8 mouse cellular contexts compared by ENCODE assay signal in the genomic region with DNA sequence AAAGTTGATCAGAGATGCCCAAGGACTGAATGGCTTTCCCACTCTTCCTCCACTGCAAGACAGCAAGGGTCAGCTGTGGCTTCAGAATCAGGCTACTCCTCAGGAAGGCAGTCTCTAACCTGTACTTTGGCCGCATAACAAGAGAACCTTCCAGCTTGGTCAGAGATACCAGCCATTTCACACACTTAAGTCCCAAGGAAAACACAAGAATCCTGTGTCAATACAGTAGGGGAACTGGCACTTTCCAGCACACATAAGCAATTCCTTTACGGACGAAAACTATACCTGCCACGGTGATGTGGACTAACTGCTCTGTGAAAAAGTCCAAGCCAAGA. TPM values are rescaled to one million over a fixed set of nuclear protein-coding genes. Genes with fewer than 3 reads are reported as not detected.
DNase-seq lines count a peak whose midpoint lies in the region; ATAC-seq lines count a peak whose summit lies in the region.
"Had no signal": no experiment of that assay in that cellular context is flagged by ENCODE, and none has a peak within 500 bp of the region (broad histone marks: within the 10 kb centered on the region; RNA-seq: fewer than 3 reads in every experiment).

No protein-coding gene starts in this region.

- peak overlapping the region; percentile 96 for H3K4me3 ChIP-seq in lung, embryonic 15.5 days
- H3K4me3 ChIP-seq in forebrain, embryonic 10.5 days: peak overlapping the region; percentile 78
- peak overlapping the region; percentile 94 for H3K4me3 ChIP-seq in limb, embryonic 12.5 days (replicated peaks)
- H3K4me3 ChIP-seq in stomach, embryonic 14.5 days (ENCODE audit: low read depth, low read length): peak overlapping the region; percentile 99

- no peak for ATAC-seq in lung, embryonic 15.5 days (ENCODE audit: borderline replicate concordance, extremely low read depth, low FRiP score, low TSS enrichment)
- no peak for ATAC-seq in limb, embryonic 12.5 days (ENCODE audit: insufficient number of reproducible peaks, insufficient read depth, low FRiP score, low TSS enrichment, low read depth)
- no peak for ATAC-seq in stomach, embryonic 14.5 days (ENCODE audit: insufficient number of reproducible peaks, insufficient read depth, low FRiP score, low read depth)
- no peak for ATAC-seq in cerebellum, adult (ENCODE audit: insufficient number of reproducible peaks, low FRiP score, low TSS enrichment)

- DNase-seq in lung, postnatal 25 days (ENCODE audit: low spot score): no peak
- DNase-seq in forebrain, embryonic 10.5 days (ENCODE audit: extremely low spot score, low spot score): no peak
- DNase-seq in thymus, postnatal 25 days: no peak
- DNase-seq: adrenal gland, postnatal 36 days had no signal

- no peak overlapping the region for H3K27ac ChIP-seq in lung, embryonic 15.5 days
- H3K27ac ChIP-seq in forebrain, embryonic 10.5 days: no peak overlapping the region
- no peak overlapping the region for H3K27ac ChIP-seq in limb, embryonic 12.5 days
- H3K27ac ChIP-seq in stomach, embryonic 14.5 days (ENCODE audit: low read length): no peak overlapping the region

- 56% methylated on average over 4 of the region's 4 CpGs for WGBS in lung, embryonic 15.5 days
- 85% methylated on average over 4 of the region's 4 CpGs for WGBS in forebrain, embryonic 10.5 days
- WGBS in limb, embryonic 12.5 days: 81% methylated on average over 4 of the region's 4 CpGs
- 61% methylated on average over 4 of the region's 4 CpGs for WGBS in stomach, embryonic 14.5 days

- no peak overlapping the region for H3K9ac ChIP-seq in lung, embryonic 15.5 days
- H3K9ac ChIP-seq in limb, embryonic 12.5 days (replicated peaks): peak overlapping the region; percentile 92; the same call in 1 of the 2 replicates
- H3K9ac ChIP-seq in stomach, embryonic 14.5 days (replicated peaks; ENCODE audit: low read depth, low read length): peak overlapping the region; percentile 87; the same call in 1 of the 2 replicates

- H3K27me3 ChIP-seq in lung, embryonic 15.5 days: no peaks in the 10 kb centered on the region
- no peaks in the 10 kb centered on the region for H3K27me3 ChIP-seq in forebrain, embryonic 10.5 days (ENCODE audit: poor library complexity, severe bottlenecking)
- peaks cover 6% of the 10 kb centered on the region for H3K27me3 ChIP-seq in limb, embryonic 12.5 days
- H3K27me3 ChIP-seq in stomach, embryonic 14.5 days (ENCODE audit: control insufficient read depth, insufficient read depth, low read length): no peaks in the 10 kb centered on the region

- peak overlapping the region; percentile 83 for H3K4me2 ChIP-seq in lung, embryonic 15.5 days
- peak overlapping the region; percentile 92 for H3K4me2 ChIP-seq in limb, embryonic 12.5 days
- peak overlapping the region; percentile 88 for H3K4me2 ChIP-seq in stomach, embryonic 14.5 days (replicated peaks; ENCODE audit: low read depth, low read length)

- H3K4me1 ChIP-seq in lung, embryonic 15.5 days: peaks cover 20% of the 10 kb centered on the region
- peaks cover 28% of the 10 kb centered on the region for H3K4me1 ChIP-seq in forebrain, embryonic 10.5 days
- H3K4me1 ChIP-seq in limb, embryonic 12.5 days (replicated peaks): peaks cover 10% of the 10 kb centered on the region
- H3K4me1 ChIP-seq in stomach, embryonic 14.5 days (ENCODE audit: control insufficient read depth, insufficient read depth, low read length): peaks cover 13% of the 10 kb centered on the region

- H3K9me3 ChIP-seq in lung, embryonic 15.5 days: no peaks in the 10 kb centered on the region
- H3K9me3 ChIP-seq in forebrain, embryonic 10.5 days: no peaks in the 10 kb centered on the region
- no peaks in the 10 kb centered on the region for H3K9me3 ChIP-seq in limb, embryonic 12.5 days
- H3K9me3 ChIP-seq in stomach, embryonic 14.5 days (ENCODE audit: control insufficient read depth, low read depth, low read length): no peaks in the 10 kb centered on the region

- no peaks in the 10 kb centered on the region; the same call in 1 of the 2 replicates for H3K36me3 ChIP-seq in lung, embryonic 15.5 days
- H3K36me3 ChIP-seq in forebrain, embryonic 10.5 days (replicated peaks): peaks cover 24% of the 10 kb centered on the region
- H3K36me3 ChIP-seq in limb, embryonic 12.5 days: peaks cover 16% of the 10 kb centered on the region
- no peaks in the 10 kb centered on the region; the same call in 1 of the 2 replicates for H3K36me3 ChIP-seq in stomach, embryonic 14.5 days (ENCODE audit: control insufficient read depth, insufficient read depth, low read length)

RNA-seq across cellular contexts. Expression of a gene that starts 1.3 kb away (rescaled TPM):
- 24.4 and 26.0 TPM in 2 replicates for polyA plus RNA-seq in lung, embryonic 15.5 days (2015; fragmentation: Nextera tagmentation; extraction: Ambion mirVana)
- 13.2 and 14.9 TPM in 2 replicates for polyA plus RNA-seq in forebrain, embryonic 10.5 days (2016; fragmentation: Nextera tagmentation; extraction: Ambion mirVana)
- 14.3 and 24.3 TPM in 2 replicates for polyA plus RNA-seq in limb, embryonic 12.5 days (2016; fragmentation: Nextera tagmentation; extraction: Ambion mirVana)
- 55.5 and 65.7 TPM in 2 replicates for polyA plus RNA-seq in stomach, embryonic 14.5 days (2014; fragmentation: Nextera tagmentation; extraction: Ambion mirVana)

RNA-seq across cellular contexts. Expression of a gene that starts 23.0 kb away (rescaled TPM):
- polyA plus RNA-seq in lung, embryonic 15.5 days (2015; fragmentation: Nextera tagmentation; extraction: Ambion mirVana): 0.04 TPM in 1 of 2 replicates, not detected in the other
- 0.62 and 0.78 TPM in 2 replicates for polyA plus RNA-seq in forebrain, embryonic 10.5 days (2016; fragmentation: Nextera tagmentation; extraction: Ambion mirVana)
- polyA plus RNA-seq in limb, embryonic 12.5 days (2016; fragmentation: Nextera tagmentation; extraction: Ambion mirVana): not detected in 2 replicates
- polyA plus RNA-seq in stomach, embryonic 14.5 days (2014; fragmentation: Nextera tagmentation; extraction: Ambion mirVana): 0.25 and 0.48 TPM in 2 replicates

RNA-seq across cellular contexts. Expression of a gene that starts 23.1 kb away (rescaled TPM):
- 0.23 and 0.32 TPM in 2 replicates for polyA plus RNA-seq in lung, embryonic 15.5 days (2015; fragmentation: Nextera tagmentation; extraction: Ambion mirVana)
- polyA plus RNA-seq in forebrain, embryonic 10.5 days (2016; fragmentation: Nextera tagmentation; extraction: Ambion mirVana): 0.24 and 0.30 TPM in 2 replicates
- 0.47 TPM in 1 of 2 replicates, not detected in the other for polyA plus RNA-seq in limb, embryonic 12.5 days (2016; fragmentation: Nextera tagmentation; extraction: Ambion mirVana)
- 0.41 and 0.56 TPM in 2 replicates for polyA plus RNA-seq in stomach, embryonic 14.5 days (2014; fragmentation: Nextera tagmentation; extraction: Ambion mirVana)

RNA-seq across cellular contexts. Expression of a gene that starts 24.4 kb away (rescaled TPM):
- 52.9 and 56.1 TPM in 2 replicates for polyA plus RNA-seq in lung, embryonic 15.5 days (2015; fragmentation: Nextera tagmentation; extraction: Ambion mirVana)
- 76.3 and 78.5 TPM in 2 replicates for polyA plus RNA-seq in forebrain, embryonic 10.5 days (2016; fragmentation: Nextera tagmentation; extraction: Ambion mirVana)
- polyA plus RNA-seq in limb, embryonic 12.5 days (2016; fragmentation: Nextera tagmentation; extraction: Ambion mirVana): 64.0 and 65.8 TPM in 2 replicates
- polyA plus RNA-seq in stomach, embryonic 14.5 days (2014; fragmentation: Nextera tagmentation; extraction: Ambion mirVana): 50.7 and 51.7 TPM in 2 replicates

RNA-seq across cellular contexts. Expression of a gene that starts 26.0 kb away (rescaled TPM):
- not detected in 2 replicates for polyA plus RNA-seq in lung, embryonic 15.5 days (2015; fragmentation: Nextera tagmentation; extraction: Ambion mirVana)
- not detected in 2 replicates for polyA plus RNA-seq in forebrain, embryonic 10.5 days (2016; fragmentation: Nextera tagmentation; extraction: Ambion mirVana)
- polyA plus RNA-seq in limb, embryonic 12.5 days (2016; fragmentation: Nextera tagmentation; extraction: Ambion mirVana): not detected in 2 replicates
- polyA plus RNA-seq in stomach, embryonic 14.5 days (2014; fragmentation: Nextera tagmentation; extraction: Ambion mirVana): not detected in 2 replicates
